Mouse (Mus musculus): Measurements from ENCODE around the gene Tango6. TPM values are rescaled to one million over a fixed set of nuclear protein-coding genes. Genes with fewer than 3 reads are reported as not detected.
"Not testable (repeated sequence)": the region's sequence is repeated elsewhere in the genome, so short reads cannot be mapped to it uniquely, and the experiment has no call there.

Gene Tango6
- polyA plus RNA-seq, 1 experiment from 2014 or later, result 9.6 TPM

DNA sequence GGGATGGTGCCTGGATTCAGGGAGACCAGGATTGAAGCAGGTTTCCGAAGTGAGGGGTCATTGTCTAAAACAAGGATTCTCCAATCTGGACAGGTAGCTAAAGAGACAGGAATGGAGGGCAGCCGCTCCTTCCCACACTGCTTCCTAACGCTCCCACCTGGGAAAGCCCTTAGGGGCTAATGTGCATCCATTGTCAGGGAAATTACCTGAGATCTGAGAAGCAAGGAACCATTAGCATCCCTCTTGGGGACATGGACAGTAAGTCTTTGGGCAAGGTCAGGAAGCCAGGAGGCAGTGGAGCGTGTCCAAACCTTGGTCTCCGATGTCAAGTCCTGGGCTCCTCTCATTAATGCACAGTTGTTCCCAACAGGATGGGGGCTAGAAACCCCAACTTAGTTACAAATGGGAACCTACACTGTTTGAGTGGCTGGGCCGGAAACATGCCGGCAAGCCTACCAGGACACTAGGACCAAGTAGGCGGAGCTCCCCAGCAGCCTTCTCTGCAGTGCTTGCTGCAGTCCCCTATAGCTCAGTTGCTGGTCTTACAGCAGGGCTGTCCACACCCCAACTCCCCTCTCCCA, 189.7 kb downstream of the Tango6 start:
- Histone ChIP-seq H3K9me3 (ENCODE audit: control insufficient read depth, low read length) (no peaks in the 10 kb centered on the region), H3K4me2 (peak overlapping the region; percentile 84), H3K9ac (ENCODE audit: low read depth, low read length) (no peak overlapping the region), H3K27ac (ENCODE audit: low read depth, low read length) (no peak overlapping the region), H3K27me3 (replicated peaks; ENCODE audit: control insufficient read depth, insufficient read depth, low read length) (peaks cover 62% of the 10 kb centered on the region), H3K36me3 (ENCODE audit: control insufficient read depth, insufficient read depth, low read length) (no peaks in the 10 kb centered on the region; the same call in 1 of the 2 replicates), H3K4me1 (replicated peaks; ENCODE audit: control insufficient read depth, insufficient read depth, low read length) (peaks cover 17% of the 10 kb centered on the region), H3K4me3 (ENCODE audit: low read depth, low read length) (no peak overlapping the region; the same call in 1 of the 2 replicates)
- no peak for DNase-seq (ENCODE audit: low spot score)
- WGBS, result 17% methylated on average over 8 of the region's 8 CpGs
- no peak for ATAC-seq (replicated peaks; ENCODE audit: low FRiP score)

DNA sequence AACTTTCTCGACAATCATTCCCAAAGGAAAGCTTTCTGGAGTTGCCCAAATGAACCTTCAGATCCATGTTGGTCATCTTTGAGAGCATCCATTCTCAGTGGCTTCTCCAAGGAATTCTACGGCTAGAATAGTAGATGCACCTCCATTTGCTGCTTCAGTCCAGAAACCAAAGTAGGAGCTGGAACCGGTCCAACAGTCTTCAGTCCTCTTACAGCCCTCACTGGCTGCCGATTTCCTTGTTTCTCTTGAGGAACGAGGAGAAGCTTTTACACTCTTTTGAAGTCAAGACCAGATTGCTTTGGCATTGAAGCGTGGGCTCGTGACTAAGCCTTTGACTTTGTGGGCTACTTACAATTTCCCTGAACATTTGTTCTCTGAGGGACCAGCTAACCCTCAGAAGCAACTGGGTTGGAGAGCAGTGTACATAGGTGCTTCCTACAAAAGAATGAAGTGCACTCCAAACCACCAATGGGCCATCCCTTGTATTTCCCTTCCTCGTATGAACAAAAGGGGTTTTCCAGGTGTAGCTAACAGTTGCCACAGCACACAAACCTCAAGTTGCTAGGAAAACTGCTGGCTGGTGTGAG, 197.3 kb downstream of the Tango6 start:
- Histone ChIP-seq H3K4me3 (ENCODE audit: low read depth, low read length) (no peak overlapping the region), H3K36me3 (ENCODE audit: control insufficient read depth, insufficient read depth, low read length) (peaks cover 37% of the 10 kb centered on the region), H3K9me3 (ENCODE audit: control insufficient read depth, low read length) (no peaks in the 10 kb centered on the region), H3K27me3 (replicated peaks; ENCODE audit: control insufficient read depth, insufficient read depth, low read length) (no peaks in the 10 kb centered on the region), H3K9ac (ENCODE audit: low read depth, low read length) (no peak overlapping the region), H3K4me2 (no peak overlapping the region), H3K27ac (ENCODE audit: low read depth, low read length) (no peak overlapping the region), H3K4me1 (replicated peaks; ENCODE audit: control insufficient read depth, insufficient read depth, low read length) (no peaks in the 10 kb centered on the region)
- no peak for DNase-seq (ENCODE audit: low spot score)
- 93% methylated on average over 8 of the region's 8 CpGs for WGBS
- ATAC-seq (replicated peaks; ENCODE audit: low FRiP score), result no peak

DNA sequence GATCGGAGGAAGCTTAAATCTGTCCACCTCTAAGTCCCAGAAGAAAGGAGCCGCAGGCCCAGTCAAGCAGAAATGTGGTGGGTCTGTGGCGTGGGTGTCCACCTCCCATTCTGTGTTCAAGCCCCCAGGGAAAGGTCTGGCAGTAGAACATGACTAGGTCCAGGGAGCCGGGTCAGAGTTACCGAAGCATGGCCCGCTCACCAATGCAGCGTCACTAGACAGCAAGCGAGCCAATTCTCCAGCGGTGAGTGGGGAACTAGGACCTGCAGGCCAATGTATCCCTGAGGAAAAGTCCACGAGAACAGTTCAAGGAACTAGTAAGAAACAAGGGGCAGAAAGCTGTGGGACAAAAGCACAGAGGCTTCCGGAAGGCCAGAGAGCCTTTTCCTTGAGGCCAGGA, 201.2 kb downstream of the Tango6 start:
- H3K4me2 ChIP-seq; ATAC-seq (replicated peaks; ENCODE audit: low FRiP score); DNase-seq (ENCODE audit: low spot score); H3K9me3 ChIP-seq (ENCODE audit: control insufficient read depth, low read length); H3K27me3 ChIP-seq (replicated peaks; ENCODE audit: control insufficient read depth, insufficient read depth, low read length); H3K27ac ChIP-seq (ENCODE audit: low read depth, low read length); H3K9ac ChIP-seq (ENCODE audit: low read depth, low read length); H3K4me1 ChIP-seq (replicated peaks; ENCODE audit: control insufficient read depth, insufficient read depth, low read length); H3K4me3 ChIP-seq (ENCODE audit: low read depth, low read length): not testable (repeated sequence)
- WGBS, result 95% methylated on average over 11 of the region's 11 CpGs
- H3K36me3 ChIP-seq (ENCODE audit: control insufficient read depth, insufficient read depth, low read length), result peaks cover 51% of the 10 kb centered on the region

DNA sequence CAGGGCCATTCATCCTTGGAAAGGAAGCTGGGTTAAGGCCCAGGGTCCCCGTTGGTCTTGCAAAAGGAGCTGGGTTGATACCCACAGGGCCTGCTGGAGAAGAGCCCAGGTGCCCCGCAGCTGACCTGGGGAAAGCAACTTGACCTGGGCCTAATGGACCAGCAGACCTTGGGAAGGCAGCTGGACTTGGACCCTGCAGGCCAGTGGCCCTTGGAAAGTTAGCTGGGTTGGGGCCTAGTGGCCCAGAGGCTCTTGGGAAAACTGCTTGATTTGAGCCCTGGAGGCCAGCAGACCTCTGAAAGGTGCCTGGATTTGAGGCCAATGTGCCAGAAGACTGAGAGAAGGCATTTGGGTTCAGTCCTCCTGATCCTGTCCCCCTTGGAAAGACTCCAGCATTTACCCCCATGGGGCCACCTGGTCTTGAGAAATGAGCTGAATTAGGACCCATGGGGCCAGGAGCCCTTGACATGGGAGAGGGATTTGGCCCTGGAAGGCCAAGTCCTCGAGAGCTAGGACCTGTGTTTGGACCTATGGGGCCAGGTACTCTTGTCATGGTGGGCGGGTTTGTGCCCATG, 202.0 kb downstream of the Tango6 start:
- not testable (repeated sequence) for H3K27me3 ChIP-seq (replicated peaks; ENCODE audit: control insufficient read depth, insufficient read depth, low read length); DNase-seq (ENCODE audit: low spot score); H3K27ac ChIP-seq (ENCODE audit: low read depth, low read length); H3K9ac ChIP-seq (ENCODE audit: low read depth, low read length); H3K4me2 ChIP-seq; H3K4me3 ChIP-seq (ENCODE audit: low read depth, low read length); ATAC-seq (replicated peaks; ENCODE audit: low FRiP score); H3K4me1 ChIP-seq (replicated peaks; ENCODE audit: control insufficient read depth, insufficient read depth, low read length); H3K9me3 ChIP-seq (ENCODE audit: control insufficient read depth, low read length)
- 91% methylated on average over 4 of the region's 4 CpGs for WGBS
- H3K36me3 ChIP-seq (ENCODE audit: control insufficient read depth, insufficient read depth, low read length), result peaks cover 47% of the 10 kb centered on the region

DNA sequence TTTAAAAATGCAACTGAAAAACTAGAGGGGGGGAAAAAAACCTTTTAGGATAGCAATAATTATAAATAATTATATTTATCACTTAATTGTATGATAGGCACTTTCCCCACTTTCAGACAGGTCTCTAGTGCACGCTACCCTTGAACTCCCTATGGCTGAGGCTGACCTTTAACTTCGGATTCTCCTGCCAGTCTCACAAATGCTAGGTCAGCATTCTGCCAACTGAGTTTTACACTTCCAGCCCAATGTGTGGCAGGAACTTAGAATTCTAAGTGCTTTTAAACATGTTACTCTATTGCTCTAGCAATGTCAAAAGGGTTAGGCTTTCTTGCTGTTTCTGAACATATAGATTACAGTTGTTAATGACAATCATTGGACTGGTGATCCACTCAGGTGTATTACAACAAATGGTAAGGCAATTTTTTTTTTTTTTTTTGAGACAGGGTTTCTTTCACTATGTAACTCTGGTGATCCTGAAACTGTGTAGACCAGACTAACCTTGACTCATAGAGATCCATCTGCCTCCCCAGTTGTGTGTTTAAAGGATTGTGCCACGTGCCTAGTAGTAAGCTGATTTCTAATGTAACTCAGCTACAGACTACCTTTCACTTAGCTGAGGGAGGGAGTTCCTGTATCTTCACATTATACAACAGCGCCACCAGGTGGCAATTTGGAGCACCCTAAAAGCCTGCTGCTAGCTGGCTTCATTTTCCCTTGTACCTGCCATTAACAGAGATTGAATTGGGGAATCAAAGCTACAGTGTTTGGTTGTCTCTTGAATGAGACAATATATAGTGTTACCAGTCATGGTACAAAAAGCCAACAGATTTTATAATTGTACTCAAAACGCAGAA, 204.7 kb downstream of the Tango6 start:
- Histone ChIP-seq H3K9ac (ENCODE audit: low read depth, low read length) (no peak overlapping the region), H3K36me3 (ENCODE audit: control insufficient read depth, insufficient read depth, low read length) (peaks cover 34% of the 10 kb centered on the region; the same call in 1 of the 2 replicates)
- 49% methylated on average over 5 of the region's 5 CpGs for WGBS

DNA sequence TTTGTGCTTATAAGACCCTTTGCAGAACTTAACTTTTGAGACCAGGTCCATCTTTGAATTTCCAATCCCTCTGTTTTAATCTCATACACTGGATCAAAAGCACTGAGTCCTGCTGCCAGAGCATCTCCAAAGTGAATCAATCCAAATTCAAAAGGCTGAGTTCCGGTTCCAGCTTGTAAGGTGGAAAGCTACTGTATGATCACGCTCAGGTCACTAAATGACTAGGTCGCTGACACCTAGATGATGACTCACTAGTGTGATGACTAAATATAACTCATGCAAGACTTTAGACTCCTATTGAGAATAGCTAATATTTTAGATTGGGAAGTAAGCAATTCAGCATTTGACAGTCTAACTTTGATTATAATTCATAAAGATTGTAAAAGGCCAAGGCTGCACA, 205.9 kb downstream of the Tango6 start:
- Histone ChIP-seq H3K27ac (ENCODE audit: low read depth, low read length) (no peak overlapping the region), H3K9ac (ENCODE audit: low read depth, low read length) (no peak overlapping the region), H3K9me3 (ENCODE audit: control insufficient read depth, low read length) (no peaks in the 10 kb centered on the region), H3K4me3 (ENCODE audit: low read depth, low read length) (no peak overlapping the region), H3K4me2 (no peak overlapping the region), H3K36me3 (ENCODE audit: control insufficient read depth, insufficient read depth, low read length) (peaks cover 25% of the 10 kb centered on the region; the same call in 1 of the 2 replicates), H3K27me3 (replicated peaks; ENCODE audit: control insufficient read depth, insufficient read depth, low read length) (no peaks in the 10 kb centered on the region), H3K4me1 (replicated peaks; ENCODE audit: control insufficient read depth, insufficient read depth, low read length) (peaks cover 12% of the 10 kb centered on the region)
- no peak for ATAC-seq (replicated peaks; ENCODE audit: low FRiP score)
- DNase-seq (ENCODE audit: low spot score), result no peak
- 89% methylated on average over 3 of the region's 3 CpGs for whole genome bisulfite sequencing

More for the DNA sequence above, 204.7 kb downstream of the Tango6 start:
- Histone ChIP-seq H3K27ac (ENCODE audit: low read depth, low read length) (no peak overlapping the region), H3K4me1 (replicated peaks; ENCODE audit: control insufficient read depth, insufficient read depth, low read length) (peaks cover 12% of the 10 kb centered on the region), H3K4me2 (no peak overlapping the region), H3K4me3 (ENCODE audit: low read depth, low read length) (no peak overlapping the region), H3K27me3 (replicated peaks; ENCODE audit: control insufficient read depth, insufficient read depth, low read length) (no peaks in the 10 kb centered on the region), H3K9me3 (ENCODE audit: control insufficient read depth, low read length) (no peaks in the 10 kb centered on the region)
- DNase-seq (ENCODE audit: low spot score) (no peak), ATAC-seq (replicated peaks; ENCODE audit: low FRiP score) (peak; percentile 56)

DNA sequence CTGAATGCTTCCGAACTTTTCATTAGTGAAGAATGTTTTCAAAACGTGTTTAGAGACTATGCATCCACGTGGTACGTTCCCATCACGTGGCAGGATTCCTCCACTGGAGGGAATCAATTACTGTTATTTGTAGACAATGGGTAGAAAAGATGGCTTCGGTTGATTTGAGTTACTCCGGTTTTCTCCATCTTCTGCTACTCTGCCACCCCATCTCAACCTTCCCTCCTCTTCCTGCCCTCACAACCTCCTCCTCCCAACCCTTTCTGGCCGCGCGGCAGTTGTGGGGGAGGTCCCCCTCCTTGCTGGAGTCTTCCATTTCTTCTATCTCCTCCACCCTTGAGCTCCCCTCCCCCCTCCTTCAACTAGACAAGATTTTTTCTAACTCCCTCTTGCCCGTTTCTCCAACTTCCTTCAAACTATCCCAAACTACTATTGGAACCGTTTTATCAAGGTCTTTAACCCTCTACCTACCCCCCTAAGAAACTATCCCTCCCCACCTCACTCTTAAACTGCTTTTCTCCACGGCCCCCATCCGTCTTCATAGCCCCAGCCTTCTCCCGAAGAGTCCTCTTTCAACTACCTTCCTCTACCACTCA, 209.4 kb downstream of the Tango6 start:
- peak overlapping the region; percentile 79 for H3K4me2 ChIP-seq
- under 1% methylated on average over 15 of the region's 15 CpGs for WGBS
- H3K4me1 ChIP-seq (replicated peaks; ENCODE audit: control insufficient read depth, insufficient read depth, low read length), result peaks cover 18% of the 10 kb centered on the region
- DNase-seq (ENCODE audit: low spot score) (peak; percentile 72), ATAC-seq (replicated peaks; ENCODE audit: low FRiP score) (0 out of 2 replicates have a peak, but pooled peaks have one; percentile 18)
- H3K27ac ChIP-seq (ENCODE audit: low read depth, low read length), result peak overlapping the region; percentile 92
- peak overlapping the region; percentile 98 for H3K9ac ChIP-seq (ENCODE audit: low read depth, low read length)
- peaks cover 13% of the 10 kb centered on the region; the same call in 1 of the 2 replicates for H3K36me3 ChIP-seq (ENCODE audit: control insufficient read depth, insufficient read depth, low read length)
- H3K27me3 ChIP-seq (replicated peaks; ENCODE audit: control insufficient read depth, insufficient read depth, low read length), result no peaks in the 10 kb centered on the region
- H3K9me3 ChIP-seq (ENCODE audit: control insufficient read depth, low read length), result no peaks in the 10 kb centered on the region
- H3K4me3 ChIP-seq (ENCODE audit: low read depth, low read length), result peak overlapping the region; percentile 93

DNA sequence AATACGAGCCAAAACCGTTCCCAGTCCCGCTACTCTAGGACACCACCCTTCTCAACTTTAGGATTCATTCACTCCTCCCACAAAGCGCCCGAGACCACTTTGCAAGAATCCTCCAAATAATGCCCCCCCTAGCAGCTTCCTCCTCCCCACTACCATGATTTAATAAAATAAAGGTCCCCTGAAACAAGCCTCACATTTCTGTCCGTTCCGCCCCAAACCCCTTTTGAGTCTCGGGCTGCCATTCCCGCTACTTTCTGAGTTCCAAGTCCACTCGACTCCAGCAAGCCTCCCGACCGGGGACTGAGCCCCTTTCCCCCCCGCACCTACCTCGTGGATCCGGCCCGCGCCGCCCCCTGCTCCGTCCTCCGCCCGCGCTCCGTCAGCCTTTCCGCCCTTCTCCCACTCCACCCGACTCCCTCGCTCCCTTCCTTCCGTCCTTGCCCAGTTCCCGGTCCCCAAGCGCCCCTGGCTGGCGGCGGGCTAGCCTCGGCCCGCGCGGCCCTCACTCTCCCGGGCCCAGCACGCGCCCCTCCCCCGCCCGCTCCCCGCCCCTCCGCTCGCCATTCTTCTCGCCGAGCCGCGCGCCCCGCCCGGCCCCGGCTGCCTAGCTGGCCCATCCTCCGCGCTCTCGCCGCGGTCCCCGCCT, 210.1 kb downstream of the Tango6 start:
- peak; percentile 83 for DNase-seq (ENCODE audit: low spot score)
- peak; percentile 82 for ATAC-seq (replicated peaks; ENCODE audit: low FRiP score)
- peak overlapping the region; percentile 98 for H3K9ac ChIP-seq (ENCODE audit: low read depth, low read length)
- H3K9me3 ChIP-seq (ENCODE audit: control insufficient read depth, low read length), result no peaks in the 10 kb centered on the region
- H3K36me3 ChIP-seq (ENCODE audit: control insufficient read depth, insufficient read depth, low read length), result peaks cover 15% of the 10 kb centered on the region; the same call in 1 of the 2 replicates
- peaks cover 18% of the 10 kb centered on the region for H3K4me1 ChIP-seq (replicated peaks; ENCODE audit: control insufficient read depth, insufficient read depth, low read length)
- peak overlapping the region; percentile 79 for H3K4me2 ChIP-seq
- H3K27me3 ChIP-seq (replicated peaks; ENCODE audit: control insufficient read depth, insufficient read depth, low read length), result no peaks in the 10 kb centered on the region
- peak overlapping the region; percentile 92 for H3K27ac ChIP-seq (ENCODE audit: low read depth, low read length)
- peak overlapping the region; percentile 93 for H3K4me3 ChIP-seq (ENCODE audit: low read depth, low read length)
- under 1% methylated on average over 54 of the region's 57 CpGs for WGBS

Data from liver, embryonic 11.5 days (tissue).